Mouse (Mus musculus) myocyte (in vitro differentiated cells): Measurements from ENCODE around the gene Abca5.

Experiments used
- CEBPB ChIP-seq: IDR thresholded peaks from 2 replicates; pipeline ENCODE4 v1.6.1; 2011; ENCODE audit warnings: mild to moderate bottlenecking, moderate library complexity; ENCODE audit not compliant: poor library complexity, insufficient read depth, severe bottlenecking
- MAX ChIP-seq: IDR thresholded peaks from one replicate; pipeline ENCODE4 v1.6.1; 2011; ENCODE audit warnings: low read depth, mild to moderate bottlenecking, control low read depth
- MYOG ChIP-seq, 3 experiments: IDR thresholded peaks; one replicate each; pipeline ENCODE4 v1.6.1; 2011; ENCODE audit warnings: control low read depth in 2 of 3, low read depth in 2 of 3, mild to moderate bottlenecking in 2 of 3; ENCODE audit not compliant: insufficient read length in 2 of 3, control insufficient read depth in 1 of 3, insufficient read depth in 1 of 3
- POLR2A ChIP-seq: IDR thresholded peaks from one replicate; pipeline ENCODE4 v1.6.1; 2011; ENCODE audit warnings: low read depth, mild to moderate bottlenecking, control low read depth, moderate library complexity; ENCODE audit not compliant: insufficient read length
- POLR2AphosphoS2 ChIP-seq: IDR thresholded peaks from one replicate; pipeline ENCODE4 v1.6.1; 2011; ENCODE audit warnings: low read depth, control low read depth; ENCODE audit not compliant: insufficient read length
- REST ChIP-seq: IDR thresholded peaks from one replicate; pipeline ENCODE4 v1.6.1; 2011; ENCODE audit warnings: mild to moderate bottlenecking, control low read depth, moderate library complexity; ENCODE audit not compliant: insufficient read depth, insufficient read length
- TCF12 ChIP-seq: IDR thresholded peaks from one replicate; pipeline ENCODE4 v1.6.1; 2011; ENCODE audit warnings: mild to moderate bottlenecking, control low read depth; ENCODE audit not compliant: poor library complexity, insufficient read depth, severe bottlenecking
- USF1 ChIP-seq: IDR thresholded peaks from one replicate; pipeline ENCODE4 v1.6.1; 2011; ENCODE audit warnings: low read depth, mild to moderate bottlenecking, control low read depth, moderate library complexity

GRCm38 (mm10) chr11:110271745-110272144 lies 65.8 kb downstream of the Abca5 start:
- TF ChIP-seq POLR2A (no peak), POLR2AphosphoS2 (no peak), USF1 (no peak), CEBPB (no peak), MYOG (IDR thresholded peaks at IDR 0.05; ENCODE audit: control insufficient read depth in 1 of 3, insufficient read depth in 1 of 3, insufficient read length in 2 of 3, low read depth in 2 of 3) (no peak), TCF12 (no peak), REST (no peak), MAX (no peak)
